Mouse (Mus musculus) spleen, adult 10 weeks (tissue): ENCODE data around the gene Fam3a. TPM values are rescaled to one million over a fixed set of nuclear protein-coding genes. Genes with fewer than 3 reads are reported as not detected.

Source experiments
- polyA plus RNA-seq: library from polyadenylated mRNA; stranded (reverse); fragments of 350-450 nt; fragmentation: Illumina TruSeq; extraction: RNeasy Lipid Tissue Mini Kit (QIAGEN cat#74804); gene quantifications from one replicate; pipeline ENCODE4 v1.2.3, GENCODE M21; 2015; ENCODE audit warnings: low replicate concordance; ENCODE audit not compliant: insufficient read depth

The Fam3a gene
- polyA plus RNA-seq, result 25.3 TPM

DNA sequence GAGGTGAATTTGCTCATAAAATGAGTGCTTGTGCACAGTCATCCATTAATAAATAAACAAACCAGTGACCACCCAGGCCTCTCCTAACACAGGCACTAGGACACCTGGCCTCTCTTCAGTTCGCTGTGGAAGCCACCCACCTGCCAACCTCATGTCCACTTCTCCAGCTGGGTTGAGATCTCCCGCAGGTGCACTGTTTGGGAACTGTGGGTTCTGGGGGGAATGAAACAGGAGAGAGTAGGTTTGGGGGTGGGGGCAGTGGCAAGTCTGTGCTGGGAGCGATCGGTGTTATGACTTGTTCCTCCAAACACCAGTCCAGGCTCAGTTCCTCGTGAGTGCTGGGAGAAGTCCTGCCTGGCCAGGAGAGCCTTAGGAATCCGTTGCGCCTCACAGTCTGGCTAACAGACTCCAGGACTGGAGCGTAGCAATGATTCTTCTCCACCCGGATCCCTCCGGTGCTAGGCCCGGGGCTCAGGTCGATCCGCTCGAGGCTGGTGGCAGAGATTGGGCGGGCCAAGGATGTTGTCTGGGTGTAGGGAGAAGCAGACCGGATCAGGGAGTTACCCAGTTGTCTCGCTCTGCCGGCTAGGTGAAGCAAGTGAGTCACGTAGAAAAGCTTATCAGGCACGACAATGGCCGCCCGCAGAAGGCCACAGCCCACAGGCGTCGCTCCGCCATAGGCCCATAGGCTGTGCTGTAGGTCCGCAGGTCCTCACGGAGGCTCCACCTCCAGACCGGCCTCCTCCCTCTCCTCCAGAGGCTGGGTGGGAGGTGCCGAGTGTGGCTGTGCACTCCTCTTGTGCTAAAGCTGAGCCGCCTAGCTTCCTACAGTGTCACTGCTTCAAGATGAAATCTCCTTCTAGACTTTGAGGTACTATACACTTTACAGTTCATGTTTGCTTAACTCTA lies at the start of gene Fam3a, which contains the start of gene Ikbkg:
Gene Fam3a (minus strand): TSS at position 738 of the 909 bp plus-strand sequence.
Gene Ikbkg (plus strand): TSS at position 756 of the 909 bp plus-strand sequence.

DNA sequence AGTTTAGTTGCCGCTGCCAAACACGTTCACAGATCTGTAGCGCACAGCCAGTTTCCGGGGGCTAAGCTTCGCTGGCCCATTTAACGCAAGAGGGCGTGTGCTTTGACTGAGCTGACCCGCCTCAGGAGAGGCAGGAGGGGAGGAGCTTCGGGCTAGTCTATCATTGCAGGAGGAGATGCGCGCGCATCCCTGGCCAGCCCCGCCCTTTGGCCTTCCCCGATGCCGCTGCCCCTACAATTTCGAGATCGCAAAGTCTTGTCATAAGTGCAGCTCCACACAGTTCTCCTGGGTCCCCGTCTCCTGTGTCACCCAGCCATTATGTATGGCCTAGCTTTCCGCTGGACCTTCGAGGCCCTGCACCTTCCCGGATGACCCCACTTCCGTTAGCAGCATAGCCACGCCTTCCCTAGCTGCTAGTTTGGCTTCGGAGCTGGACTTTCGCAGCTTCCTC lies 35.8 kb upstream of the Fam3a start, which contains the start of gene G6pdx:
Gene G6pdx (minus strand): TSS at position 369 of the 451 bp plus-strand sequence.

DNA sequence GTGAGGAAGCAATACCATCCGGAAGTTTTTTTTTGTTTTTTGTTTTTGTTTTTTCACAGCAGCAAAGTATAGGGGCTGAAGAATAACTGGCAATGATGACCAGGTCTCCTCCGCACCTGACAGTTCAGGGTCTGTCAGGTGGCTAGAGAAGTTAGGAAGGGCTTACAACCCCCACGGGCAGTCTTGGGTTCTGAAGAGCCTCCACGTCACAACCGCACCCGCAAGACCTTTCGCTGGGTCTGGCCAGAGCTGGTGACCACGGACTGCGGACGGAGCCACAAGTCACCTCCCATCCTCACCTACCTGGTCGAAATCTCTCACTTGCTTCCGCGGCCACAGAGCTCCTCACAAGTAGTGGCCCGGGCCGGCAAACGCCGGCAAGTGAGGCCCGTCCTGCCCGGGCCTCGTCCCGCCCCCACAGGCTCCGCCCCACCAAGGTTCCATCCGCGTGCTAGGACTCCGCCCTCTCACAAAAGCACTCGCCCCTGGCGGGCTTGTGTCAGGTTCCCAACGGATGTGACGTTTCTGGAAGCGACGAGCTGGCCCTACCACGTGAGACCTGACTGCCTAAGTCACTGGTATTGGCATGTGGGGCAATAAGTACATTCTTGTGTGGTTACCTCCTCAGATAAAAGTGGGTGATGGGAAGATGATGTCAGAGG lies 20.1 kb downstream of the Fam3a start, which contains the start of the genes Ubl4a and Slc10a3:
Gene Ubl4a (minus strand): TSS at position 331 of the 662 bp plus-strand sequence.
Gene Slc10a3 (minus strand): TSS at position 462 of the 662 bp plus-strand sequence.

DNA sequence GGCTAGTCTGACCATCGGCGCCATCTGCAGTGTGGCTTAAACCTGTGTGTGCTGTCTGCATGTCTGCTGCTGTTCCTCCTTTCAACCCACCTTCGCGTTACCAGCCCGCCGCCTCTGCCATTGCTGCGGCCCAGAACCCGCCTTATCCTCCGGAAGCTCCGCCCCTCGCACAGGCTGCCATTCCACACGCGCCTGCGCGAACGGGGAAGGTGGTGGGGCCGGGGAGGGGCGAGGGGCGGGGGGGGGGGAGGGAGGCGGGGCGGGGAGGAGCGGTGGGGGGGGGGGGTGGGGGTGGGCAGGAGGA lies 39.7 kb downstream of the Fam3a start, which contains the start of gene Lage3:
Gene Lage3 (minus strand): TSS at position 152 of the 304 bp plus-strand sequence.

Other genes starting within 250 kb of the Fam3a start
- not detected for gene Tex28, start 225.4 kb downstream of the Fam3a start, polyA plus RNA-seq
- gene Tktl1, start 216.0 kb downstream of the Fam3a start, polyA plus RNA-seq, result 0.51 TPM
- gene Flna, start 143.5 kb downstream of the Fam3a start, polyA plus RNA-seq, result 425 TPM
- gene Emd, start 138.6 kb downstream of the Fam3a start, polyA plus RNA-seq, result 76.9 TPM
- 3,240 TPM for gene Rpl10, start 122.5 kb downstream of the Fam3a start, polyA plus RNA-seq
- gene Taz, start 111.4 kb downstream of the Fam3a start, polyA plus RNA-seq, result 134 TPM
- 30.2 TPM for gene Dnase1l1, start 110.9 kb downstream of the Fam3a start, polyA plus RNA-seq
- gene Atp6ap1, start 96.2 kb downstream of the Fam3a start, polyA plus RNA-seq, result 253 TPM
- gene Gdi1, start 88.3 kb downstream of the Fam3a start, polyA plus RNA-seq, result 380 TPM
- 74.4 TPM for gene Fam50a, start 80.2 kb downstream of the Fam3a start, polyA plus RNA-seq
- 5.0 TPM for gene Plxna3, start 64.2 kb downstream of the Fam3a start, polyA plus RNA-seq
- gene Lage3, start 39.7 kb downstream of the Fam3a start, polyA plus RNA-seq, result 32.5 TPM
- gene Ubl4a, start 20.1 kb downstream of the Fam3a start, polyA plus RNA-seq, result 34.8 TPM
- 16.4 TPM for gene Slc10a3, start 19.9 kb downstream of the Fam3a start, polyA plus RNA-seq
- gene Ikbkg, start within 50 bp of the Fam3a start, polyA plus RNA-seq, result 34.1 TPM
- gene G6pdx, start 35.9 kb upstream of the Fam3a start, polyA plus RNA-seq, result 42.5 TPM
- gene Gm6880, start 88.1 kb upstream of the Fam3a start, polyA plus RNA-seq, result not detected
- not detected for gene Olfr1326-ps1, start 181.6 kb upstream of the Fam3a start, polyA plus RNA-seq
- gene Olfr1325, start 199.4 kb upstream of the Fam3a start, polyA plus RNA-seq, result not detected